Mouse (Mus musculus) limb, embryonic 10.5 days (tissue): Measurements from ENCODE around the gene Col26a1. TPM values are rescaled to one million over a fixed set of nuclear protein-coding genes. Genes with fewer than 3 reads are reported as not detected.

Experiments
- DNase-seq: peaks from one replicate; pipeline ENCODE4 v3.0.0-alpha.2; 2017; ENCODE audit warnings: low spot score
- H3K27ac ChIP-seq: fragments of 300-500 bp; sonication (generic); 2 replicates; pipeline ENCODE4 v1.5.1; 2016; ENCODE audit warnings: mild to moderate bottlenecking
- H3K27me3 ChIP-seq: fragments of 300-500 bp; sonication (generic); 2 replicates; pipeline ENCODE4 v1.6.1; 2016; ENCODE audit warnings: low read depth, mild to moderate bottlenecking; ENCODE audit not compliant: poor library complexity, severe bottlenecking
- H3K36me3 ChIP-seq: fragments of 300-500 bp; sonication (generic); 2 replicates; pipeline ENCODE4 v1.6.1; 2016; ENCODE audit warnings: mild to moderate bottlenecking, moderate library complexity
- H3K4me1 ChIP-seq: fragments of 300-500 bp; sonication (generic); 2 replicates; pipeline ENCODE4 v1.6.1; 2016
- H3K4me3 ChIP-seq: fragments of 300-500 bp; sonication (generic); 2 replicates; pipeline ENCODE4 v1.5.1; 2016; ENCODE audit warnings: mild to moderate bottlenecking, moderate library complexity
- H3K9me3 ChIP-seq: fragments of 300-500 bp; sonication (generic); replicated peaks from 2 replicates; pipeline ENCODE4 v1.6.1; 2016; ENCODE audit warnings: mild to moderate bottlenecking
- WGBS: fragments of 180-500 bp; shearing (Covaris S2); methylation state at CpG from one replicate; pipeline ENCODE4 v1.1.7; 2016; 5-methylcytosine and 5-hydroxymethylcytosine counted together
- polyA plus RNA-seq: library from polyadenylated mRNA; unstranded; fragments of >200 nt; fragmentation: Nextera tagmentation; extraction: Ambion mirVana; gene quantifications from 2 replicates; pipeline ENCODE4 v1.2.1, GENCODE M21; 2016

Gene Col26a1
- polyA plus RNA-seq, 1 experiment from 2014 or later: 128 TPM

DNA sequence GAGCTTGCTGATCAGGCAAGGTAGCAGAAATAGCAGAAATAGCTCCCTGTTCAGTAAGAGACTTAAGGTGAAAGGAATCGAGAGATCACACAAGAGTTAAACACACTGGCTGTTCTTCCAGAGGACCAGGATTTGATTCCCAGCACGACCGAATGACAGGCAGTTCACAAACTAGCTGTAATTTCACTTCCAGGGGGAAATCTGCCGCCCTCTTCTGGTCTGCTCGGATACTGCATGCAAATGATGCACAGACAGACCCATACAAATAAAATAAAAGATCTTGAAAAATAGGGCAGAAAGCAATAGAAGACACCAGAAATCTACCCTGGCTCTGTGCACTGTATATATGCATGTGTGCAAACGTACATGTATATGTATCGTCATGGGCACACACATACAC lies 22.6 kb upstream of the Col26a1 start:
- WGBS: 53% methylated on average over 7 of the region's 7 CpGs
- no peak for DNase-seq

DNA sequence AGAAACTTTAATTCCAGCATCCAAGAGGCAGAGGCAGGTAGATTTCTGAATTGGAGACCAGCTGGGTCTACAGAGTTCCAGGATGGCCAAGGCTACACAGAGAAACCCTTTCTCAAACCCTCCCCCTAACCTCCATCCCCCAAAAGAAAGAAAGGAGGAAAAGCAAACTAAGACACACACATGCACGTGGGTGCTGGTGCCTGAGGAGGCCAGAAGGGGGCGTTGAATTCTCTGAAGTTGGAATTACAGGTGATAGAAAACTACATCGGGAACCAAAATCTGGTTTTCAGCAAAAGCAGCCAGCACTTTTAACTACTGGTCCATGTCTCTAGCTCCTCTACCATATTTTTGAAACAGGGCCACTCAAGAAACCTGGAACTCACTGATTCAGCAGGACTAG lies 21.6 kb upstream of the Col26a1 start:
- no peaks in the 10 kb centered on the region for H3K36me3 ChIP-seq
- H3K4me1 ChIP-seq: peaks cover 16% of the 10 kb centered on the region
- H3K9me3 ChIP-seq: no peaks in the 10 kb centered on the region
- no peak overlapping the region for H3K27ac ChIP-seq
- no peak overlapping the region for H3K4me3 ChIP-seq
- WGBS: 67% methylated on average over 3 of the region's 3 CpGs
- no peaks in the 10 kb centered on the region for H3K27me3 ChIP-seq
- DNase-seq: no peak

More for the DNA sequence above, 22.6 kb upstream of the Col26a1 start:
- H3K36me3 ChIP-seq: peaks cover under 1% of the 10 kb centered on the region
- H3K27me3 ChIP-seq: no peaks in the 10 kb centered on the region
- H3K4me3 ChIP-seq: no peak overlapping the region
- H3K4me1 ChIP-seq: peaks cover 13% of the 10 kb centered on the region; the same call in 1 of the 2 replicates
- no peak overlapping the region for H3K27ac ChIP-seq
- H3K9me3 ChIP-seq: no peaks in the 10 kb centered on the region

DNA sequence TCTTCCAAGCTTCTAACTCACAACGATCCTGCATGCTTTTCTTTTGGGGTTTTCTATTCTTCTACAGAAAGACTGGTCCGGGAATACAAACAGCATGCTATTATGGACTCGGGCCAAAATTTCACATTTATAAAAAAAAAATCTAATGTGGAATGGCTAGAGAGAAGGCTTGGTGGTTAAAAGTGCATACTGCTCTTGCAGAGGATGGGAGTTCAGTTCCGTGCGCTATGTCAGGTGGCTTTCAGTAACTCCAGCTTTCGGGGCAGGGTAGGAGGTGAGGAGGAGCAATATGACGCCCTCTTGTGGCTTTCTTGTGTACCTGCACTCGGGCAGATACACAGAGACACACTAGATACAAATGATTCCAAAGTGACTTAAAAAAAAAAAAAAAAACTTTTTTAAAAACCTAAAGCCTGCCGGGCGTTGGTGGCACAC lies 12.5 kb upstream of the Col26a1 start:
- Histone ChIP-seq H3K27ac (peak overlapping the region; percentile 79), H3K4me3 (peak overlapping the region; percentile 29), H3K36me3 (no peaks in the 10 kb centered on the region), H3K9me3 (no peaks in the 10 kb centered on the region), H3K4me1 (peaks cover 27% of the 10 kb centered on the region), H3K27me3 (no peaks in the 10 kb centered on the region)
- no peak for DNase-seq
- 56% methylated on average over 10 of the region's 10 CpGs for WGBS

DNA sequence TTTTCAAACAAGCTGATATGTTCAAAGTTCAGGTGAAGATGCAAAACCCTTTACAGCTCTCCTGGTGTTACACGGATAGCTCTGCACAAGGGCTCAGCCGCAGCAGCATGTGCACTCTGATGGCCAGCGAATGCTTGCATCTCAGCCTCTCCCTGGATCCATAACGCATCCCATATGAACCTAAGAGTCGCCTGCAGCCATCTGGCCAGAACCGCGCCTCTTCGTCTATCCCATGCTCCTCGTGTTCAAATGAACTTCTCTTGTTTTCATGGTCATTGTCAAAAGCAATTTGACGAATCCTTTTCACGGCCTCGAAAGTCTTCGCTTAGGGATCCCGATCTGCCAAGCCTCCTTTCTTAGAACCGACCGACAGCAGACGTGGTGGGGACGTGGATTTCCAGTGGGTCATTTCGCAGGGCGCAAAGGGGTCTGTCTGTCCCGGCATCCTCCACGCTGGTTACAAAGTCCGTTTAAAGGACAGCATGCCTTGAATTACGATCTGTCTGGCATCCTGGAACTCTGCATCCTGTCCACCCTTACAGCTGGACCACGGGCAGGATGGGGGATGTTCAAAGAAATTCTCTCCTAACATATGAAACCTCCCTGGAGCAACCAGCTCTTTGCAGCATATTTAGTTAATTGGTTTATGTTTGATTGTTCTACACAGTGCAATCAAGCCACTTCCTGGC lies 12.0 kb upstream of the Col26a1 start:
- H3K4me3 ChIP-seq: peak overlapping the region; percentile 29
- peak overlapping the region; percentile 79 for H3K27ac ChIP-seq
- WGBS: 34% methylated on average over 25 of the region's 25 CpGs

DNA sequence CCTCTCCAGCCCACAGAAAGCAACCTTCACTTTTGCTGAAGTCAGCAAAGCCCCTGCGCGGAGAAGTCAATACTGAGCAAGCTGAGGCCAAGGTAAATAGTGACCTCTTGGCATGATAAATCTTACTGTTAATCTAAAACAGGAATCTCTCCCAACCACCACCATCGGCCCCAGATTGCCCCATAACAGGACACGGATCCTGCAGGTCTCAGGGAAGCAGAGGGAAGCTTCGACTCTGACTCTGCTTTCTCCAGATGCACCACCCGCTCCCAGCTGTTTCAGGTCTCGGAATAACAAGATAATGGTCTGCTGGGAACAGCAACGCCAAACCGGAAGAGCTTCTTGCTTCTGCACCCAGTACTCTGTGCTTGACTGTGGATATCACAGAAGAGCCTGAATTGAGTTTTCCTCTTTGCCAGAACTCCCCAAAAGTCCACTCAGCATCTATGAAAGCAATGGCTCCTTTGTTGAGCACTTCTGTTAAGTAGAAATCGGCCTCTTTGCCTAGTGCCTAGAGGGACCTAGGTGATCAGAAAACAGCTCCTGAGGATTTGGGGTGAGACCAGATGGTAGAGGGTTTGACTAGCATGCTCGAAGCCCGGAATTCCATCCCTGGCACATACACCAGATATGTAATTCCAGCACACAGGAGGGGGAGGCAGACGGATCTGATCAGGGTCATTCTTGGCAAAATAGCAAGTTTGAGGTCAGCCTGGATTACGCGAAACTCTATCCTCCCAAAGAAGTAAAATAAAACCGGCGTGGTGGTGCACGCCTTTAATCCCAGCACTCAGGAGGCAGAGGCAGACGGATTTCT lies 5.7 kb upstream of the Col26a1 start:
- Histone ChIP-seq H3K27ac (peak overlapping the region; percentile 59), H3K36me3 (no peaks in the 10 kb centered on the region), H3K9me3 (no peaks in the 10 kb centered on the region), H3K4me3 (no peak overlapping the region), H3K27me3 (no peaks in the 10 kb centered on the region), H3K4me1 (peaks cover 35% of the 10 kb centered on the region)
- DNase-seq: no peak
- 51% methylated on average over 19 of the region's 19 CpGs for WGBS

More for the DNA sequence above, 12.0 kb upstream of the Col26a1 start:
- Histone ChIP-seq H3K9me3 (no peaks in the 10 kb centered on the region), H3K4me1 (peaks cover 27% of the 10 kb centered on the region), H3K36me3 (no peaks in the 10 kb centered on the region), H3K27me3 (no peaks in the 10 kb centered on the region)
- peak; percentile 50 for DNase-seq

DNA sequence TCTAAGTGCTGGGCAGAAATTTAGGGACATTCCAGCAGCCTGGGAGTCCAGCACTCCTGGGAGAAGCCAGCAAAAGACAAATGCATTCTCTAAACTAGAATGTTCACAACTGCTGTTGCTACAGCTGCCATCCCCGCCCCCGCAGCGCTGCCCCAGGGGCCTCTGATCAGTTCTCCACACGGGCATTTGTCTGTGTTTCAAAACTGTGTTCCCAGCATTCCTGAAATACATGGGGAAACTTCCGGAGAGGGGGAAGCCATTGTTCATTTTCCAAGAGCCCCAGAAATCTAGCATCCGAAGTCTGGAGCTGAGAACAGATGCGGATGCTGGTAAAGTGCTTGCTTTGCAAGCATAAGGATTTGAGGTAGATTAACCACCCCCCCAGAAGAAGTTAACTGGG lies 3.9 kb upstream of the Col26a1 start:
- Histone ChIP-seq H3K27me3 (no peaks in the 10 kb centered on the region), H3K36me3 (no peaks in the 10 kb centered on the region), H3K4me3 (no peak overlapping the region), H3K27ac (peak overlapping the region; percentile 82), H3K4me1 (peaks cover 44% of the 10 kb centered on the region), H3K9me3 (no peaks in the 10 kb centered on the region)
- no peak for DNase-seq
- 43% methylated on average over 7 of the region's 7 CpGs for WGBS

DNA sequence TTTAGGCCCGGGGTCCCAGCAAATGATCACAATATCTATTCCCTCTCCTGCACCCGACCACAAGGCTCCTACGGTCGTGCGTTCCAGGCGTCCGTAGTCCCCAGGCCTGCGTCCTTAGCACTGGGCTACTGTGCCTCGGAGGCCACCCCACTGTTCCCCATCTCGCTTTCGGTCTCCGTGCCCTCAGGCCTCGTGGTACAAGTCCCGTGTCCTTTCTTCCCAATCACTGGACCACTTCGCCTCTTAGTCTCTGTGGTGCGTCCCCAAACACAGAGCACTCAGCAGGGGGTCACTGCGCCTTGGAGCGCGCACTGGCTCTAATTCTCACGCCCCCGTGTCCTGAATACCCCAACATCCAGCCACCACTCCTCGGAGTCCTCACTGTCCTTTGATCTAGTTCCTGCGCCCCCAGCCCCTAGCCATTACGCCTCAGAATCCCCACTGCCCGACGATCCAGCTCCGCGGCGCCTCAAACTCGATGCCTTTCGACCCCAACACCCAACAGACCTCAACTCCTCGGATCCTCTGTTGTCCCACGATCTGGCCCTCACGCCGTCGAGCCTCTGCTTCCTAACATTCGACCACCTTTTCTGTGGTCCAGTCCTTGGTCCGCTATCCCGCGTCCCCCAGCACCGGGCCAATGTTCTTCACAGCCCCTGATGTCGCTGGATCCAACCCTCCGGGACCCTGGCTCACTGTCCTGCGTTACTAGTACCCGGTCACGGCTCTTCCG lies 788 bp downstream of the Col26a1 start:
- under 1% methylated on average over 47 of the region's 47 CpGs for WGBS

DNA sequence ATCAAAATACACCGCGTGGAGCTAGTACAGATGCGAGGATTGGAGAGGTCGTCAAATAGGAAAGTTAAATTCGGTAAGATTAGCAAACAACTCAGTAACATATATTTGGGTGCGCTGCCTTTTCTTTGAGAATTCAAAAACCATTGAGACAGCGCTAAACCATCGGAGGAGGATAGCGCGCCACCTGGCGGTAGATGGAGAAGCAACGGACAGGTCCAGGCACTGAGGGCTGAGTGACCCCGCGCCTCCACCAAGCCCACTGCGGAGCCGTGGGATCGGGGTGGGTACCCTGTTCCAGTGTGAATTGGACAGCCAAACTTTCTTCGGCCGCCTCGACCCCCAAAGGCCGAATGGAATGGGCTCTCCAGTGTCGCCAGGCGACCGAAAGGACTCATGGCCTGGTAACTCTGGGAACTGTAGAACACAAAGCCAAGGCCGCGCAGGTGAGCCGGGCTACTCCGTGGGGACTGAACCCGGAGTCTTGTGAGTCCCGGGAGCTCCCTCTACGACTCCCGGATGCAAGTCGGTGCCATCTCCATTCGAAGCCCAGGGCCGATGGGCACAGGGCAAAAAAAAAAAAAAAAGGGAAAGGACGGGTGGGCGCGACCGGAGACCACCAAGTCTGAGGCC lies 1.5 kb downstream of the Col26a1 start:
- DNase-seq: peak; percentile 97
- Histone ChIP-seq H3K27me3 (no peaks in the 10 kb centered on the region), H3K9me3 (no peaks in the 10 kb centered on the region), H3K4me3 (peak overlapping the region; percentile 81), H3K27ac (peak overlapping the region; percentile 94), H3K4me1 (peaks cover 26% of the 10 kb centered on the region), H3K36me3 (peaks cover 47% of the 10 kb centered on the region)
- WGBS: 2% methylated on average over 39 of the region's 39 CpGs

More for the DNA sequence above, 788 bp downstream of the Col26a1 start:
- peaks cover 39% of the 10 kb centered on the region for H3K36me3 ChIP-seq
- H3K27ac ChIP-seq: peak overlapping the region; percentile 94
- peak; percentile 83 for DNase-seq
- H3K9me3 ChIP-seq: no peaks in the 10 kb centered on the region
- H3K27me3 ChIP-seq: no peaks in the 10 kb centered on the region
- H3K4me3 ChIP-seq: peak overlapping the region; percentile 81
- H3K4me1 ChIP-seq: peaks cover 33% of the 10 kb centered on the region

DNA sequence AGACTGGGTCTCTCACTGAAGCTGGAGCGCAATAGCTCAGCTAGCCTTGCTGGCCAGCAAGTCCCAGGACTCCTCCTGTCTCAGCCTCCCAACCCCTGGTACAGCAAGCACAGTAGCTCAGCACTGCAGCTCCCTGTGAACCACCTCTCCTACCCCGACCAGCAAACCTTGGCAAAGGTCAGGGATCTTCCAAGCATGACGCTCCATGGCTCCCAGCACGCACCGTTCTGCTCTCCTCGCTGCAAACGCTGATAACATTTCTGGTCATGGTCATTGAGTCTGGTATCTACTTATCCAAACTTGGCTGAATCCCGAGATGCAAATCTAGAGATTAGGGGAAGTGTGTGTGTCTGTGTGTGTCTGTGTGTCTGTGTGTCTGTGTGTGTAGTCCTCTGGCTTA lies 2.9 kb downstream of the Col26a1 start:
- no peaks in the 10 kb centered on the region for H3K9me3 ChIP-seq
- H3K36me3 ChIP-seq: peaks cover 58% of the 10 kb centered on the region
- WGBS: 90% methylated on average over 8 of the region's 8 CpGs
- H3K4me1 ChIP-seq: peaks cover 31% of the 10 kb centered on the region
- no peak for DNase-seq
- no peak overlapping the region for H3K27ac ChIP-seq
- no peaks in the 10 kb centered on the region for H3K27me3 ChIP-seq
- no peak overlapping the region for H3K4me3 ChIP-seq

DNA sequence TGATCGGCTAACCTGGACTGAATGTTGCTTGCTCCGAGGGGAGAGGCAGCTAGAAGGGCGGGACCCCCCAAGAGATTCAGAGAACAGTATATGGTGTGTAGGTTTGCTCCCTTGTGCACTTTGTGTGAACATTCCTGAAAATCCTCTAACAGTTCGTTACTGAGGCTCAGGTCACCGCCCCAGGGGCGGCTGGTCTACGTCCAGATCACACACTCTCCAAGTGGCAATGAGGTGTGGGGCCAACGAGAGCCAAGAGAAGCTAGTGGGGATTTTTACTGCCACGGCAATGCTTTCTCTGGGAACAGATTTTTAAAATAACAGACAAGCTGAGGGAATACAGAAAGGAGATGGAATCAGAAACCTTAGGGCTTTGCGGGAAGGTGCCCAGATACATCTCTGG lies 8.7 kb downstream of the Col26a1 start:
- Histone ChIP-seq H3K9me3 (no peaks in the 10 kb centered on the region), H3K4me3 (no peak overlapping the region), H3K27ac (peak overlapping the region; percentile 64; the same call in 1 of the 2 replicates), H3K36me3 (peaks cover 77% of the 10 kb centered on the region), H3K27me3 (no peaks in the 10 kb centered on the region), H3K4me1 (peaks cover 50% of the 10 kb centered on the region)
- no peak for DNase-seq
- WGBS: 48% methylated on average over 10 of the region's 10 CpGs

DNA sequence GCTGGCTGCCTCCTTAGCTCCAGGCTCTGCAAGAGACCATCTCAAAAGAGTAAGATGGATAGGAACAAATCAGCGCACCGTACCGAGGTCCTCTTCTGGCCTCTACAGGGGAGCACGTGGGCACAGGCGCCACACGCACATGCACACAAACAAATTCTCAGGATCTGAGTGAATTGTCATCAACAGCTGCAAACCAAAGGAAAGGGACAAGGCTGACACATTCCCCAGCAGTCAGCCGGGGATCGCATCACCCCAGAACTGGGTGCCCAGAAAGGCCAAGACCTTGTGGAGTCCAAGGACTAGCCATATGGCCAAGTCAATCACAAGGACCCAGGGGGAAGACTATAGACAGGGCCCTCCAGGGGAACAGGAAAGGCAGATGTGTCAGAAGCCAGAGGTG lies 10.6 kb downstream of the Col26a1 start:
- no peaks in the 10 kb centered on the region for H3K9me3 ChIP-seq
- WGBS: 69% methylated on average over 8 of the region's 8 CpGs
- peaks cover 69% of the 10 kb centered on the region for H3K4me1 ChIP-seq
- no peak overlapping the region for H3K4me3 ChIP-seq
- no peaks in the 10 kb centered on the region for H3K27me3 ChIP-seq
- peak overlapping the region; percentile 27; the same call in 1 of the 2 replicates for H3K27ac ChIP-seq
- DNase-seq: no peak
- H3K36me3 ChIP-seq: peaks cover 72% of the 10 kb centered on the region

DNA sequence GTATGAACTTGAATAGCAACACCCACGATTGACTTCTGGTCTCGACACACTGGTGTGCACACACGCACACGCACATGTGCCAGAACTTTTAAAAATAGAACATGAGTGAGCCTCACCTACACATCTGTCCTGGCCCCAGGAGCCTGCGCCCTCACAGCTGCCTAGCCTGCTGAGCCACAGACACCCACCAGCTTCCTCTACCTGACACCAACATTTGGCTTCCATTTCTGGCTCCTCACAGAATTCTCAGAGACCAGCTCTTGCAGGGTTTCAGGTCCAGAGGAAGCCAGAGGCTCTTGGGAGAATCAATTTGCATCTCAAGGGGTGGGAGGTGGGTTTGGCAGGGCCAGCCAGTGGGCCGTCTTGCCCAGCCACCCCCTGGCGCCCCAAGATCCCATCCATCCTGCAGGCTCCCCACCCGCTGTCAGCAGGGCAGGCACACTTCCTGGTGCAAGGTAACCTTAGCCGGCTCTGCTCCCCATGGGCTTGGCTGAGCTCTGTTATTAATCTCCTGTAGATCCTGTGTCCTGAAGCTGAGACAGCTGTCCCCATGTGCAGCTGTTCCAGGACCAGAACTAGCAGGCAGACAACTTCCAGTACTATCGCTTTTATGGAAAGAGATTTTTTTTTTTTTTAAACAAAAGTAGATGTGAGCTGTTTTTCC lies 13.4 kb downstream of the Col26a1 start:
- Histone ChIP-seq H3K36me3 (peaks cover 55% of the 10 kb centered on the region), H3K27ac (peak overlapping the region; percentile 80), H3K4me3 (no peak overlapping the region), H3K9me3 (no peaks in the 10 kb centered on the region), H3K27me3 (no peaks in the 10 kb centered on the region), H3K4me1 (peaks cover 78% of the 10 kb centered on the region)
- DNase-seq: peak; percentile 78
- WGBS: 49% methylated on average over 10 of the region's 10 CpGs
